Mouse (Mus musculus): Measurements from ENCODE around the gene Sfxn5. TPM values are rescaled to one million over a fixed set of nuclear protein-coding genes. Genes with fewer than 3 reads are reported as not detected.

Sfxn5 gene
- polyA plus RNA-seq, 1 experiment from 2014 or later, result 6.7 TPM

DNA sequence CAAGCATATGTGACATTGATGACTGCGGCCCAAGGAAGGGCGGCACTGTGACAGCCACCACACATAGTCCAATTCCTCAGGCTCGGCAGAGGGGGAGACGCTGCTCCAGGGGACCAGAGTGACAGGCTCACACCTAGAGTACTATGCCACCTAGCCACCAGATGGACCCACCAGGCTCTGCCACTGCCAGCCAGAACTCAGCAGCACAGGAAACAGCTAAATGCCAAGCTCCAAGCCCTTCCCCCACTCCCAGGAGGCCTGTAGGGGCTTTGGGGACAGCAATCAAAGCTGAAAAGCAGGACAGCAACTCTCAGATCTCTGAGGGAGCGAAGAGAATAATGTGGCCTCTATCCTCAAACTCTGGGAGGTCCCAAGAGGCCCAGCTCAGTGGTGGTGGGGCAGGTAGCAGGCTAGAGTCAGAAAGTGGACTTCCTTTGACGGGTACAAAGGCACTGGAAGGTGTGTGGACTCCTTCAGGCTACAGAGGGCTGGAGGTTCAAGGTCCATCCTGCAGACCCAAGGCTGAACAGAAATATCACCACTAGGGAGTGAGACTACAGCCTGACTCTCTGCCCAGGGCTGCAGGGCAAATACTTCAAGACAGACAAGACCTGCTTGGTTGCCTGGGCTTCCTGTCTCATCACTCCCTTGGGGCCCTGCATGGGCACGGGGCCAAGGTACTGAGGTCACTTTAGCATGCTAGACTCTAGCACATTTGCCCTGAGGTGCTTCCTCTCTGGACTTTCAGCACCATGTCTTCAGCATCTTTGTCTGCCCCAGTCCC lies 37.6 kb downstream of the Sfxn5 start:
- Histone ChIP-seq H3K4me3 (replicated peaks) (no peak overlapping the region), H3K4me2 (replicated peaks) (0 out of 2 replicates have a peak overlapping the region, but pooled peaks have one; percentile 6), H3K4me1 (replicated peaks) (peaks cover 12% of the 10 kb centered on the region), H3K27me3 (replicated peaks) (no peaks in the 10 kb centered on the region), H3K36me3 (no peaks in the 10 kb centered on the region), H3K9ac (no peak overlapping the region), H3K9me3 (no peaks in the 10 kb centered on the region), H3K27ac (peak overlapping the region; percentile 86)
- WGBS, result 70% methylated on average over 7 of the region's 7 CpGs
- ATAC-seq, result peak; percentile 93

- 64% methylated on average over 5 of the region's 5 CpGs for WGBS
- ATAC-seq, result no peak
- H3K9me3 ChIP-seq, result no peaks in the 10 kb centered on the region
Observed at GRCm38 (mm10) chr6:85294004-85294379, 39.2 kb downstream of the Sfxn5 start.

DNA sequence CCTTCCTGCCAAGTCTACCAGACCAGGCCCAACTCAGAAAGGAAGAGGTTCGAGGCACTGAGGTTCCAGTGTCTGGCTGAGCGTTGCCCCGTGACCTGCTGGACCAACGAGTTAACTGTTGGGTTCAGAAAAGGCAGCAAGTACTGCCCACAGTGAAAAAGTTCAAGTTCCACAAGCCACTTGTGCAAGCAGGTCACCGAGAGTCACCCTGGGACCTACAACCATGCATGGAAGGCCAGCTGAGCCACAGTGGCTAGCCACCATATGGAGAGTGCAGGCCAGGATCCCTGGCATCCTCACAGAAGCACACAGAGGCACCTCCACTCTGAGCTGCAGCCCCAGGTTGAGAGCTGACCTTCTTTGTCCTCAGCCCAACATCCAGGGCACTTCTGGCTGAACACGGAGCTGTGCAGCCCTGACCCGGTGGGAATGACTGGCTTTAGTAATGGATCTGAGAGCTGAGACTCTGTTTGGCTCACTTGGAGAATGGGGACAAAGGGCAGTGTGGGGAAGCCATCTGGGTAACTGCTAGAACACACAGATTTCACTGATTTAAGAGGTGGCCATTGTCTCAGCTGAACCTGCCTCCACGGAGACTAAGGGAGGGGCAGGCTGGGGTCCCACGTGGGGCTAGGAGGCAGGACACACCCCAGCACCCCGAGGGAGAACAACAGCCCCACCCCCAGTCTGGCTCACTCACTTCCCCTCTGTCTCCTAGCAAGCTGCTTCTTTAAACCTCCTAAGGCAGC lies 39.8 kb downstream of the Sfxn5 start:
- Histone ChIP-seq H3K4me1 (replicated peaks) (peaks cover 12% of the 10 kb centered on the region), H3K4me3 (replicated peaks) (no peak overlapping the region), H3K4me2 (replicated peaks) (no peak overlapping the region), H3K36me3 (no peaks in the 10 kb centered on the region), H3K27ac (no peak overlapping the region), H3K9me3 (no peaks in the 10 kb centered on the region), H3K27me3 (replicated peaks) (no peaks in the 10 kb centered on the region), H3K9ac (no peak overlapping the region)
- peak; percentile 60 for ATAC-seq
- 55% methylated on average over 10 of the region's 10 CpGs for WGBS

More at GRCm38 (mm10) chr6:85294004-85294379, 39.2 kb downstream of the Sfxn5 start:
- Histone ChIP-seq H3K27ac (no peak overlapping the region), H3K9ac (no peak overlapping the region), H3K4me1 (replicated peaks) (peaks cover 12% of the 10 kb centered on the region), H3K36me3 (no peaks in the 10 kb centered on the region), H3K4me3 (replicated peaks) (no peak overlapping the region), H3K27me3 (replicated peaks) (no peaks in the 10 kb centered on the region), H3K4me2 (replicated peaks) (no peak overlapping the region)

DNA sequence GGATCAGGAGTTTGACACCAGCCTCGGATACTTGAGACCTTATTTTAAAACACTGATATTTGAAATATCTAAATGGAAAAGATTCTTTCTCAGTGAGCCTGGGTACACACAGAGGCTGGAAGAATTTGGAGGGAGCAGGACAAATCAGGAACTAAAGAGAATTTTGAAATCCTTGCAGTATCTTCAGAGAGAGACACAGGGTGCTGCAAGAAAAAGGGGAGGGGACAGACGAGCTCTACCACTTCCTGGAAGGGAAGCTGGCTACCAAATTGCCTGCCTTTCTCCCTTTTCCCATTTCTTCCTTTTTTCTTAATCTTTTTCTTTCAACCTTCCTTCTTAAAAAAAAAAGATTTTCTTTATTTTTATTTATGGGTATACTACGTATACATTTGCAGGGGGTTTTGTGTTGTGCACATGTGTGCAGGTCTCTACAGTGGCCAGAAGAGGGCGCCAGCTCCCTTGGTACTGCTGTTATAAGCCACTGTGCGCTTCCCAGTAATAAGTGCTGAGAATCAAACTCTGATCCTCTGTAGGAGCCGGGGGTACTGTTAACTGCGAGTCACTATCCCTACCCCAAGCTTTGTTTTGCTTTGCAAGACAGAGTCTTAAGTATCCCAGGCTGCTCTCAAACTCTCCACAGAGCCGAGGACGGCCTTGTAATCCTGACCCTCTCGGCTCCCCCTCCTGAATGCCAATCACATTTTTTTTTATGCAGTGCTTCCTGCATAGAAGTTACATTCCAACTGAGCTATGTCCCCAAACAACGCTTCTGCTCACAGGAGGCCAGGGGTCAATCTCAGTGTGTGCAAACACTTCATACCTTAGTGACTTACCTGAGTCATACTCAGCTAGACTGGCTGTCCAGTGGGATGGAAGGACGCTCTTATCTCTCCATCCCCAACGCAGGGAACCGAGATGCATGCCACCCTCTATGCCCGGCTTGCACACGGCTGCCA lies 42.1 kb downstream of the Sfxn5 start:
- no peak for ATAC-seq
- WGBS, result 81% methylated on average over 16 of the region's 16 CpGs
- H3K4me3 ChIP-seq (replicated peaks), result no peak overlapping the region

GRCm38 (mm10) chr6:85288193-85288857 lies 44.9 kb downstream of the Sfxn5 start:
- no peaks in the 10 kb centered on the region for H3K9me3 ChIP-seq
- no peaks in the 10 kb centered on the region for H3K27me3 ChIP-seq (replicated peaks)
- WGBS, result 67% methylated on average over 4 of the region's 4 CpGs
- no peak overlapping the region for H3K9ac ChIP-seq
- no peaks in the 10 kb centered on the region for H3K36me3 ChIP-seq
- no peaks in the 10 kb centered on the region for H3K4me1 ChIP-seq (replicated peaks)
- H3K27ac ChIP-seq, result no peak overlapping the region
- no peak overlapping the region for H3K4me2 ChIP-seq (replicated peaks)
- no peak for ATAC-seq
- no peak overlapping the region for H3K4me3 ChIP-seq (replicated peaks)

More for the DNA sequence above, 42.1 kb downstream of the Sfxn5 start:
- Histone ChIP-seq H3K36me3 (no peaks in the 10 kb centered on the region), H3K4me2 (replicated peaks) (no peak overlapping the region), H3K27me3 (replicated peaks) (no peaks in the 10 kb centered on the region), H3K27ac (no peak overlapping the region), H3K4me1 (replicated peaks) (peaks cover 12% of the 10 kb centered on the region), H3K9ac (no peak overlapping the region), H3K9me3 (no peaks in the 10 kb centered on the region)

- Histone ChIP-seq H3K27me3 (replicated peaks) (no peaks in the 10 kb centered on the region), H3K36me3 (no peaks in the 10 kb centered on the region), H3K4me2 (replicated peaks) (no peak overlapping the region), H3K9me3 (no peaks in the 10 kb centered on the region), H3K27ac (no peak overlapping the region), H3K9ac (no peak overlapping the region), H3K4me3 (replicated peaks) (no peak overlapping the region), H3K4me1 (replicated peaks) (no peaks in the 10 kb centered on the region)
- no peak for ATAC-seq
- 81% methylated on average over 13 of the region's 13 CpGs for WGBS
Observed at GRCm38 (mm10) chr6:85286283-85287047, 46.8 kb downstream of the Sfxn5 start.

GRCm38 (mm10) chr6:85280871-85281270 lies 52.4 kb downstream of the Sfxn5 start:
- no peak overlapping the region for H3K9ac ChIP-seq
- ATAC-seq, result no peak
- no peak overlapping the region for H3K27ac ChIP-seq
- WGBS, result 80% methylated on average over 14 of the region's 14 CpGs
- no peaks in the 10 kb centered on the region for H3K36me3 ChIP-seq
- H3K4me2 ChIP-seq (replicated peaks), result no peak overlapping the region
- no peak overlapping the region for H3K4me3 ChIP-seq (replicated peaks)
- H3K27me3 ChIP-seq (replicated peaks), result no peaks in the 10 kb centered on the region
- H3K4me1 ChIP-seq (replicated peaks), result no peaks in the 10 kb centered on the region
- H3K9me3 ChIP-seq, result no peaks in the 10 kb centered on the region

DNA sequence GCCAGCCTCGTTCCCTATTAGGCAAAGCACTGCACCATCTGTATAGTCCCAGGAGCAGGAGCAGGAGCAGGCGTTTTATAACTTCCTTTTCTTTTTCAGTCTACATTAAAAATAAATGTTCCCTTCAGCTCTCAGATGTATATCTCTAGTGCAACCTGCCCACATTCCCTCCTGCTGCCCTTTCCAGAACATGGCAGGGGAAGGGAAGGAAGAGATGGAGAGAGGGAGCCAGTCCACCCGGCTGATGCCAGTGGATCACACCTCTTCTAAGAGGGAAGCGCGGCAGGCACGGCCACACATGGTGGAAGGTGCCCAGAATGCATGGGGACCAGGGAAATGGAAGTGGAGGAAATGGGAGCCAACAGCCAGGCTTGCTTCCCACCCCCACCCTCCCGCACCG lies 56.7 kb downstream of the Sfxn5 start:
- Histone ChIP-seq H3K36me3 (no peaks in the 10 kb centered on the region), H3K9ac (no peak overlapping the region), H3K9me3 (no peaks in the 10 kb centered on the region), H3K4me3 (replicated peaks) (no peak overlapping the region), H3K27ac (no peak overlapping the region), H3K4me1 (replicated peaks) (0 out of 2 replicates have a peak, but pooled peaks cover 4% of the 10 kb centered on the region), H3K4me2 (replicated peaks) (no peak overlapping the region), H3K27me3 (replicated peaks) (no peaks in the 10 kb centered on the region)
- no peak for ATAC-seq
- WGBS, result 82% methylated on average over 8 of the region's 8 CpGs

- 0 out of 2 replicates have a peak overlapping the region, but pooled peaks have one; percentile 9 for H3K27ac ChIP-seq
- ATAC-seq, result no peak
- H3K4me3 ChIP-seq (replicated peaks), result no peak overlapping the region
- H3K9ac ChIP-seq, result no peak overlapping the region
- H3K4me1 ChIP-seq (replicated peaks), result 0 out of 2 replicates have a peak, but pooled peaks cover 4% of the 10 kb centered on the region
- H3K36me3 ChIP-seq, result no peaks in the 10 kb centered on the region
- no peaks in the 10 kb centered on the region for H3K9me3 ChIP-seq
- H3K4me2 ChIP-seq (replicated peaks), result no peak overlapping the region
- 67% methylated on average over 9 of the region's 9 CpGs for WGBS
- no peaks in the 10 kb centered on the region for H3K27me3 ChIP-seq (replicated peaks)
Observed at GRCm38 (mm10) chr6:85272436-85272835, 60.8 kb downstream of the Sfxn5 start.

DNA sequence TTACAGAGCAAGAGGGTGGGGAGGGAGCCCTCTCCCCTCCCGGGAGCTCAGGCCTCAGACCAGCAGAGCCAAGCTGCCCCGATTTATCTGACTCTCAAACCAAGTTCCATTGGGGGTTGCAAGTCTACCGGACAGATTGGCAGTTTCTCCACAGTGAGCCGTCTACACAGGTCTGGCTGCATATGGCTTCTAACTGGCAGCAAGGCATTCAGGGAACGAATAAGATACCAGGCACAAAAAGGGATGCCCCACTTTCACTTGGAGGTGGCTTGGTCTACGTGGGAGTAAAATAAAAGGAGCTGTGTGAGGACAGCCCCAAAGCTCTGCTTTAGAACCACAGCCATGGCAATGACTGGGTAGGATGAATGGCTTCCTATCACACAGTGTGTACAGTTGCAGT lies 67.2 kb downstream of the Sfxn5 start:
- Histone ChIP-seq H3K4me3 (replicated peaks) (no peak overlapping the region), H3K9me3 (no peaks in the 10 kb centered on the region), H3K9ac (no peak overlapping the region), H3K4me1 (replicated peaks) (0 out of 2 replicates have a peak, but pooled peaks cover 2% of the 10 kb centered on the region), H3K36me3 (no peaks in the 10 kb centered on the region), H3K27me3 (replicated peaks) (no peaks in the 10 kb centered on the region), H3K27ac (no peak overlapping the region), H3K4me2 (replicated peaks) (no peak overlapping the region)
- no peak for ATAC-seq
- WGBS, result 60% methylated on average over 6 of the region's 6 CpGs

GRCm38 (mm10) chr6:85264982-85265518 lies 68.2 kb downstream of the Sfxn5 start:
- Histone ChIP-seq H3K4me3 (replicated peaks) (no peak overlapping the region), H3K36me3 (no peaks in the 10 kb centered on the region), H3K27ac (no peak overlapping the region), H3K9me3 (no peaks in the 10 kb centered on the region), H3K4me1 (replicated peaks) (0 out of 2 replicates have a peak, but pooled peaks cover 2% of the 10 kb centered on the region), H3K9ac (no peak overlapping the region), H3K27me3 (replicated peaks) (no peaks in the 10 kb centered on the region), H3K4me2 (replicated peaks) (no peak overlapping the region)
- peak; percentile 42; the same call in 1 of the 2 replicates for ATAC-seq
- 40% methylated on average over 15 of the region's 15 CpGs for WGBS
